Mouse (Mus musculus): ENCODE measurements at regions not wholly inside any gene's neighbourhood (a gene's known extent, or its start where the extent isn't known, plus 50 kb on each side); places are given as distances from the start of the nearest gene placed in this dataset.
A peak's percentile ranks its signal among the peaks of the same experiment; 100 is the strongest.

DNA sequence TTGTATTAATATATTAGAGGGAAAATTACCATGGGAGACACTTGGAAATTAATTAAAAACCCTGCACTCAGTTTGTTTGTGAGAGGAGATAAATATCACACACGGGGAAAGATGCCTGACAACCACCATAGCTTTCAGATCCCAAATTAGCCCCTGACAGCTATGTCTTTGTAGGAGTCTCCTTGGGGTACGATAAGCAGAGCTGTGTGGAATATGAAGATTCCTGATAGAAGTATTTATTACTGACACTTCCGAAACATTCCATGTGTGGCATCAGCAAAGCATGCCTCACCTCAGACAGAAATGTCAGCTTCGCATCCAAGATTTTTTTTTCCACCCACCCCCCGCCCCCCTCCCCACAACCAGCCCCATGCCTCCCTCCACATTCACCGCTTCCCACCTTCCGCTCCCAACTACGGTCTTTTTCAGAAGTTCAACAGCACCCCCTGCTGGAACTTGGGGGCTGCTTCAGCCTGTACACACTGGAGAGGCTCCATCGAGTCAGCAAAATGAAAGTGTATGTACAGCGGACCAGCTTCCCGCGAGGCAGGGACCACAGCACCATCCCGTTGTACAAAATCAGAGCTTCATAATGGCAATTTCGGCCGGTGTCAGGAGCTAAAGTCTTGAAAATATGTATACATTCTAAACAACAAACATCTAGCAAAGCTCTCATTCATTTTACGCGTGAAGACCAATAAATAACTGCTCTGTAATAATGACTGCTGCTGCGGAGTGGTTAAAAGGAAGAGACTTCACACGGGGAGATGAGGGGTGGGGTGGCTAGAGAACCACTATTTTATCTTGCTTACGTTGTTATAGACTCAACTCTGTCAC, 66.7 kb downstream of the Rwdd3 start:
- Histone ChIP-seq H3K36me3 (no peaks in the 10 kb centered on the region), H3K9me3 (replicated peaks) (no peaks in the 10 kb centered on the region), H3K27me3 (replicated peaks) (no peaks in the 10 kb centered on the region), H3K4me1 (replicated peaks) (no peaks in the 10 kb centered on the region), H3K4me2 (peak overlapping the region; percentile 58), H3K4me3 (peak overlapping the region; percentile 26), H3K27ac (ENCODE audit: poor library complexity, severe bottlenecking) (no peak overlapping the region), H3K9ac (no peak overlapping the region)
- 33% methylated on average over 20 of the region's 20 CpGs for WGBS
- ATAC-seq (ENCODE audit: insufficient number of reproducible peaks, low FRiP score) = peak; percentile 55; the same call in 1 of the 2 replicates

DNA sequence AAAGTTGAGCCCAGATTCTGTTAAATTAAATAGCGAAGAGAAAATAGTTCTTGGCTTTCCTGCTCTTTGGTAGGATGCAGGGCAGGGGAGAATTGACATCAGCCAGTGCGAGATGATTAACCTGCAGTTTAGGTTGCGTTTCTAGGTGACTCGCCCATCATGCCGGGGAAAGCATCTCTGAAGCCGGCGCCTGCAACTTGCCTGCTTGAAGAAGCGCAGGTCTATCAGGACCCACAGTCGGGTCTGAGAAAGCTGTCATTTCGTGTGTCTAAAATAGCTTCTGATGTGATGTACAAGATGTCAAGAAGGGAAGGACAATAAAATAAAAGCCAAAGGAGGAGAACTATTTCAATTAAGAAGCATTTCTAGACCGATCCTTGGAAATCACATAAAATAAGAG, 68.6 kb downstream of the Rwdd3 start:
- Histone ChIP-seq H3K4me2 (no peak overlapping the region), H3K4me3 (no peak overlapping the region), H3K9ac (no peak overlapping the region), H3K36me3 (no peaks in the 10 kb centered on the region), H3K27me3 (replicated peaks) (no peaks in the 10 kb centered on the region), H3K27ac (ENCODE audit: poor library complexity, severe bottlenecking) (no peak overlapping the region), H3K9me3 (replicated peaks) (no peaks in the 10 kb centered on the region), H3K4me1 (replicated peaks) (no peaks in the 10 kb centered on the region)
- no peak for ATAC-seq (ENCODE audit: insufficient number of reproducible peaks, low FRiP score)
- 68% methylated on average over 11 of the region's 11 CpGs for WGBS

DNA sequence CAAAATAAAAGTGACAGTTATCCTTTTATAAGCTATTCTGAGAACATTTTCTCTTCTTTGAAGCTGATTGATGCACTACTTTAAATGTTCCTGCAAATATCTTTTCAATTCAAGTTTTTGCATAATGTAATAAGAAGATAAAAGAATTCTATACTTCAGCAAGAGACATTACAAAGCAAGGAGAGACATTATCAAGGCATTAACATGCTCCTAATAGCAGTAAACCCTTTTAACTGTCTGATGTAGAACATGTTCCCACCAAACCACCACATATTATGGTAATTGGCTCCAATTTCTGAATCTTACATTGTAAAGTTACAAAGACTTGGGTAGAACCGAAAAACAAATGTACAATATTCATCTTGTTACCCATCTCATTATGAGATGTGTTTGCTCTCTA, 69.4 kb downstream of the Rwdd3 start:
- Histone ChIP-seq H3K27ac (ENCODE audit: poor library complexity, severe bottlenecking) (no peak overlapping the region), H3K9me3 (replicated peaks) (no peaks in the 10 kb centered on the region), H3K4me1 (replicated peaks) (no peaks in the 10 kb centered on the region), H3K9ac (no peak overlapping the region), H3K4me2 (no peak overlapping the region), H3K27me3 (replicated peaks) (no peaks in the 10 kb centered on the region), H3K4me3 (no peak overlapping the region), H3K36me3 (no peaks in the 10 kb centered on the region)
- WGBS = 84% methylated on average over 1 of the region's 1 CpGs
- no peak for ATAC-seq (ENCODE audit: insufficient number of reproducible peaks, low FRiP score)

DNA sequence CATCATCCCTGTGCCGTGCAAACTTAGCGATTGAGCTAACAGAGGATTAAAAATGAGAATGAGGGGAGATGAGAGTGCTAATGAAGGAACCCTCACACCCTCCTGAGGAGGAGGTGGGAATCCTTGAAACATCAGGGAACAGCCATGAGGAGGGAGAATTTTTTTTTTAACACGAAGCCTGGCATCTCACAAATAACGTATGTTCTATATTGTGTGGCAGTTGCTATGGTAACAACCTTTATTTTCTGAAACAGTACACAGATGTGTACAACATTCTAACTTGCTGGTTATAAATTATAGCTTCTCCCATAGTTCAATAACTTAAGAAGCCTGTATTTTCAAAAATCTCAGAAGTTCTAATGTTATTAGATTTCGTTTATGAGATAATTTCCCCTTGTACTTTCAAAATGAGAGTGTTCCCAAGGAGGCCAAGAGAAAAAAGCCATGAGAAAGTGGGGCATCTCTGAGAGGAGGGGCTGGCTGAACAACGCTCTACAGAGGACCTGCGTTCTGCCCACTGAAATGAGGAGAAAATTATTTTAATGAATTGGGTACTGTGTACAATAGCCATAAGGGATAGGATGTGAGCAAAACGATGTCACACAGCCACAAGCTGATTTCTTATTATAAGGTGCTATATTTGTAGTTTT, 71.2 kb downstream of the Rwdd3 start:
- 77% methylated on average over 8 of the region's 8 CpGs for WGBS
- no peaks in the 10 kb centered on the region for H3K9me3 ChIP-seq (replicated peaks)
- no peak overlapping the region for H3K4me3 ChIP-seq
- H3K36me3 ChIP-seq = no peaks in the 10 kb centered on the region
- H3K27me3 ChIP-seq (replicated peaks) = no peaks in the 10 kb centered on the region
- H3K27ac ChIP-seq (ENCODE audit: poor library complexity, severe bottlenecking) = no peak overlapping the region
- no peak for ATAC-seq (ENCODE audit: insufficient number of reproducible peaks, low FRiP score)
- no peak overlapping the region for H3K4me2 ChIP-seq
- H3K4me1 ChIP-seq (replicated peaks) = no peaks in the 10 kb centered on the region
- H3K9ac ChIP-seq = no peak overlapping the region

DNA sequence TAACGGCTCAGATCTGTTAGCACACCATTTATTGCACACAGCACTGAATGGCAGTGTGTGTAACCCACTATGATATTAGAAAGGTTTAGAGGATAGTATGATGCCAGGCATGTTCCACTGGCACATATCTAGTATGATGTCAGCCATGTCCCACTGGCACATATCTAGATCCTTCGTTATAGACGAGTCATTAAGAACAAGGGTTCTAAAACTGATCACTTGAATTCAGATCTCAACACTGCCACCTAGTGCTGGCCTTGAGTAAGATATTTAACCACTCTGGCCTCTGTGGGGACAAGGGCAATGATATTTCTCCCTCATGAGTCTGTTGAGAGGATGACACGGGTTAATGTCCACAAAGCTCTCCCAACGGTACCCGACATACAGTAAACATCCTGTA, 78.0 kb downstream of the Rwdd3 start:
- Histone ChIP-seq H3K27ac (ENCODE audit: poor library complexity, severe bottlenecking) (no peak overlapping the region), H3K9ac (no peak overlapping the region), H3K9me3 (replicated peaks) (no peaks in the 10 kb centered on the region), H3K4me2 (no peak overlapping the region), H3K36me3 (no peaks in the 10 kb centered on the region), H3K27me3 (replicated peaks) (no peaks in the 10 kb centered on the region), H3K4me1 (replicated peaks) (no peaks in the 10 kb centered on the region), H3K4me3 (no peak overlapping the region)
- ATAC-seq (ENCODE audit: insufficient number of reproducible peaks, low FRiP score) = no peak
- WGBS = 39% methylated on average over 6 of the region's 6 CpGs

DNA sequence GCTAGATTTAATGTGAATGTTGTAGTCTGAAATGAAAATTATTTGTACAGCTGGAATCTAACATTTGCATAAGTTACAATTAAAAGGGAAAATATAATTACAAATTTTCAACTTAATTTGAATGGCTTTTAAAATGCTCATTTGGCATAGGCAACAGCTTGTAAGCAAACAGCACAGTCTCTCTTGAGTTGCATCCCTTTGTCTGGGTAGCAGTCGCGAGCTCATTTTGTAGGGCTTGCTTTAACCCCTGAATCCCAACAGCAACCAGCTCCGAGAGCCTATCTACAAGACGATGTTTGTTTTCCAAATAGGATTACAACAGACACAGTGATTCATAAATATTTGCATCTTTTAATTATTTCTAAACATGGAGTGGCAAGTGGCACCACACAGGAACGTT, 82.8 kb downstream of the Rwdd3 start:
- Histone ChIP-seq H3K4me3 (no peak overlapping the region), H3K36me3 (no peaks in the 10 kb centered on the region), H3K9ac (no peak overlapping the region), H3K4me1 (replicated peaks) (no peaks in the 10 kb centered on the region), H3K27ac (ENCODE audit: poor library complexity, severe bottlenecking) (no peak overlapping the region), H3K9me3 (replicated peaks) (no peaks in the 10 kb centered on the region), H3K4me2 (no peak overlapping the region), H3K27me3 (replicated peaks) (no peaks in the 10 kb centered on the region)
- WGBS = 69% methylated on average over 5 of the region's 5 CpGs
- no peak for ATAC-seq (ENCODE audit: insufficient number of reproducible peaks, low FRiP score)

DNA sequence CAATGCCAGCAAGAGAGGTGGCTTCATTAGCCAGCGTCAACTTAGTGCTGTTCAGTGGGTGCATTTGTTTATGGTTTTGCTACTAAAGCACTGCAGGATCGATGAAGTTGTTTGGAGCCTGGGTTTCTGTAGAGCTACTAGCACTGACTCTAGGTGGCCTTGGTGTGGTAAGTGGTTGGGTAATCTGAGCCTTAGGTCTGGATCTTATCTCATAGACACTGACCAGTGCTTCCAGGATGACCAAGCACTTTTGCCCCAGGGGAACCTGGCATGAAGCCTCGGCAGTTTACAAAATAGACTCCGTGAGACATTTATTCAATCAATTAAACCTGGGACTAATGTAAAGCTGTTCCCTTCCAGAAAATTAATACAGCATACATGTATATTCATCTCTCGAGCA, 102.8 kb downstream of the Rwdd3 start:
- no peaks in the 10 kb centered on the region for H3K36me3 ChIP-seq
- no peak overlapping the region for H3K4me2 ChIP-seq
- no peaks in the 10 kb centered on the region for H3K27me3 ChIP-seq (replicated peaks)
- H3K9me3 ChIP-seq (replicated peaks) = no peaks in the 10 kb centered on the region
- no peak overlapping the region for H3K9ac ChIP-seq
- H3K27ac ChIP-seq (ENCODE audit: poor library complexity, severe bottlenecking) = no peak overlapping the region
- H3K4me3 ChIP-seq = no peak overlapping the region
- no peak for ATAC-seq (ENCODE audit: insufficient number of reproducible peaks, low FRiP score)
- WGBS = 69% methylated on average over 5 of the region's 5 CpGs
- H3K4me1 ChIP-seq (replicated peaks) = no peaks in the 10 kb centered on the region

DNA sequence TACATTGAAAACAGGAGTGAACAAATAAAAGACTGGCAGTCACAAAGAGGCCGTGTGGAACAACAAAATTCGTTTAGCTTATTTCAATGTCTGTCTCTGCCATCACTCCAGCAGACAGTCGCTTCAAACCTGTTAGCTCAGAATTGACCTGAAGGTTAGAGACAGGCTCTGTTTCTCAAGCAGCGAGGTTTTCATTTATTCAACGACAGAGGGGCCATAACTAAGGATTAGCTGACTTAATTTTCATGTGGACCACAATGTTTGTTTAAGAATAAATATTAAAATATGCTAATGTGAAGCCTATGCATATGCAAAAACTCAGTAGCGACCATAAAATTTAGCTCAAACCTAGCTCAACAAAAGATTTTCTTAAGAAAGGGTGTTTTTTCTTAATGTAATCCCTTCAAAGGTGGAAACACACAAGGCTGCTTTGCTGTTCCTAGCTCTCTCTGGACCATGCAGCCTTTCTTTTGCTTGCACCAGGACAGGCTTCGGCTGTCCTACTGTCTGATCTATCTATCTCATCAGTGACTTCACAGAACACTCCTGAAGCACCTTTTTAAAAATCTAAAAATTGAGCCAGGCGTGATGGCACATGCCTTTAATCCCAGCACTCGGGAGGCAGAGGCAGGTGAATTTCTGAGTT, 135.5 kb downstream of the Rwdd3 start:
- no peaks in the 10 kb centered on the region for H3K9me3 ChIP-seq (replicated peaks)
- no peaks in the 10 kb centered on the region for H3K27me3 ChIP-seq (replicated peaks)
- no peaks in the 10 kb centered on the region for H3K4me1 ChIP-seq (replicated peaks)
- no peak overlapping the region for H3K4me2 ChIP-seq
- no peak for ATAC-seq (ENCODE audit: insufficient number of reproducible peaks, low FRiP score)
- no peaks in the 10 kb centered on the region for H3K36me3 ChIP-seq
- H3K27ac ChIP-seq (ENCODE audit: poor library complexity, severe bottlenecking) = no peak overlapping the region
- 75% methylated on average over 9 of the region's 9 CpGs for WGBS
- H3K9ac ChIP-seq = no peak overlapping the region
- H3K4me3 ChIP-seq = no peak overlapping the region

DNA sequence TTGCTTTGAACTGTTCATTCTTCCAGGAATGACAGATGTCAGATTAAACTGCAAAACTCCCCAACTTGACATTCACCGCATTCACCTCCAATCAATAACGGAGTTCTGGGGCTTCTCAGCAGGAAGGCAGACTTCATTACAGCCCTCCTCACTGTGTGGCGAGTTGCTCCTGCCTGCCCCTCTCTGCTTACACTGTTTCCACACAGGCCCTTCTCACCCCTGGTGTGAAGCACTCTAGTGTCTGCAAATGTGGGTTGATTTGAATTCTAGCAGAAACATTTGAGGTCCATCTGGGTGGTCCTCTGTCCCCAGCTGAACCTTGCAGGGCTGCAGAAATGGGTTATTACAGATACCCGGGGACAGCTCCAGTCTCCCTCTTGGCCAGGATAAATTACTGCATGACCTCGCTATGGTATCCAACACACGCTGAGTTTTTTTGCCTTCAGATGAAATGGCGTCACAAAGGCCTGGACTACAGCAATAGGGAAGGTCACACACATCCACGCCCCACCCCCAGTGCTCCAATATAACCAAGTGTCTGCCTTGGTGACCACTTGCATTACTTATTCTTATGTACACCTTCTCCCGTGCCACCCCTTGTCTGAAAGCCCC, 145.8 kb downstream of the Rwdd3 start:
- WGBS = 59% methylated on average over 9 of the region's 9 CpGs
- no peak overlapping the region for H3K4me3 ChIP-seq
- H3K9me3 ChIP-seq (replicated peaks) = no peaks in the 10 kb centered on the region

DNA sequence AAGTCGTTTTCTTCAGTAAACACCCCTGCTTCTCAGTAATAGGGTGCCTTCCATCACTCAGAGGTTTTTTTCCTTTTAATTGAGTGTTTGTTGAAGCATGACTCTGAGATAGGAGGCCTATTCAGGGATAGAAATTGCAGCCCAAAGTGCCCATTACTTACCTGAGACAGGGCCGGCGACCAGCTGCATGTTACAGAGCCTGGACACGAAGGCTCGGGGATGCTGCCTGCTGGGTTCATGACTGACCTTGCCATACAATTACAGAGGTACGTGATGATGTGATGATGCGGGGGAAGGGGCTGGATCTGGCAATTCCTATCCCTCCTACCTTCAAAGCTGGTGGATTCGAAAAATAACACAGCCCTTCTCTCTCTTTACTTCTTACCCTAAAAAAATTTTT, 146.7 kb downstream of the Rwdd3 start:
- no peak for ATAC-seq (ENCODE audit: insufficient number of reproducible peaks, low FRiP score)
- Histone ChIP-seq H3K9ac (no peak overlapping the region), H3K27me3 (replicated peaks) (no peaks in the 10 kb centered on the region), H3K9me3 (replicated peaks) (no peaks in the 10 kb centered on the region), H3K36me3 (no peaks in the 10 kb centered on the region), H3K4me1 (replicated peaks) (no peaks in the 10 kb centered on the region), H3K4me3 (no peak overlapping the region), H3K27ac (ENCODE audit: poor library complexity, severe bottlenecking) (no peak overlapping the region), H3K4me2 (no peak overlapping the region)
- WGBS = 66% methylated on average over 8 of the region's 8 CpGs

More for the DNA sequence above, 145.8 kb downstream of the Rwdd3 start:
- H3K36me3 ChIP-seq = no peaks in the 10 kb centered on the region
- H3K9ac ChIP-seq = no peak overlapping the region
- H3K4me1 ChIP-seq (replicated peaks) = no peaks in the 10 kb centered on the region
- no peaks in the 10 kb centered on the region for H3K27me3 ChIP-seq (replicated peaks)
- H3K27ac ChIP-seq (ENCODE audit: poor library complexity, severe bottlenecking) = no peak overlapping the region
- no peak for ATAC-seq (ENCODE audit: insufficient number of reproducible peaks, low FRiP score)
- no peak overlapping the region for H3K4me2 ChIP-seq

DNA sequence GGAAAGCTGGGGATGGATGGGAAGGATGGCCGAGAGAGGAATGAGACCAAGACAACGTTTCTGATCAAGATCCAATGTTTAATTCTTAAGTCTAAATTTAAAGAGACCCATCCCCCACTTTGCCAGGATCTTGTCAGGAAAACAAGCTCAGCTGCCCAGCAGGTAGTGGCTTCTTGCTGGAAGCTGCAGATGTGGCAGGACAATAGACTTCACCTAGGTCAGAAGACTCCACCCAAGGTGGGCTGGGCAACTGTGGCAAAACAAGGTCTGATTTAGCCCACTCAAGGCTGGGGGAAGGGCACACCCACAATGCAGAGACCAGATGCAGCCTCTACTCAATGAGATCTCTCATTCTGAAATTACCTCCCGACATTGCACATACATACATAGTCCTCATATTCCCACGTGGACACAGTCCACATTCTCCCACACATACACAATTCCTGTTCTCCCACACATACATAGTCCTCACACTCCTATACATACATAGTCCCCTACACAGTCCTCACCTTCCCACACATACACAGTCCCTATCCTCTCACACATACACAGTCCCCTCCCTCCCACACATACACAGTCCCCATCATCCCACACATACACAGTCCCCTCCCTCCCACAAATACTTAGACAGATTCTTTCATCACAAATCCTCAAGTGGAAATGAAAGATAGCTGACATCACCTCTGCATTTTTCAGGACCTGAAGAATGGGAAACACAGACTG, 150.2 kb downstream of the Rwdd3 start:
- no peaks in the 10 kb centered on the region for H3K9me3 ChIP-seq (replicated peaks)
- no peaks in the 10 kb centered on the region for H3K4me1 ChIP-seq (replicated peaks)
- no peaks in the 10 kb centered on the region for H3K36me3 ChIP-seq
- ATAC-seq (ENCODE audit: insufficient number of reproducible peaks, low FRiP score) = no peak
- H3K4me2 ChIP-seq = no peak overlapping the region
- no peak overlapping the region for H3K9ac ChIP-seq
- no peak overlapping the region for H3K27ac ChIP-seq (ENCODE audit: poor library complexity, severe bottlenecking)
- WGBS = 66% methylated on average over 4 of the region's 4 CpGs
- H3K4me3 ChIP-seq = no peak overlapping the region
- no peaks in the 10 kb centered on the region for H3K27me3 ChIP-seq (replicated peaks)
